Mouse (Mus musculus): ENCODE measurements around the gene Slc4a7.

DNA sequence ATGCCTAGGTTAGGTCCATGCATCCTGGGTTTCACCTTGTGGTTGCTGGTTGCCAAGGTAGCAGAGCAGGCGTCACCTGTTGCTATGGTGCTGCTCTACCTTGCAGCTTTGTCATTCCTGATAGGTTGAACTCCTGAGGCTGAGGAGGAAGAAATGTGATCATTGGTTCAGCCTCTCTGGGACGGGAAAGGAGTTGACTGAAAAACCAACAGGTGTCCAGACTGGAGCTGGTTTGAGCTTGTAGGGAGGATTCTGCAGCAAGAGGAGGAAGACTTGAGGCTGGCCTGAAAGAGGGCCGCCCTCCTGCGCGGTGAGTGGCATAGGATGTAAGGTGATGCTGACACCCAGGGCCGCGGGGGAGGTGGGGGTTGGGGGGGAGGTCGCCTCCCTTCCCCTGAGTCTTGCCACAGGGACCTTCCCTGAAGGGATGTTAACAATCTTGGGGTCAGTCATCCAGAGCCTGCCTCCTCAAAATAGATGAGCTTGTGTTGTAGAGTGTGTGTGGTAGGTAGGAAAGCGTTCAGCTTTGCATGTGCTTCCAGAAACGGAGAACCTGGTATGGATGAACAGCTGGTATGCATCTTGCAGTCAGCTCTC, 101.9 kb downstream of the Slc4a7 start:
- no peak for TF ChIP-seq USF1 (IDR thresholded peaks at IDR 0.05; ENCODE audit: low read depth)
- no peak for TF ChIP-seq POLR2A (IDR thresholded peaks at IDR 0.05; ENCODE audit: insufficient read length, low read depth)

Data from myocyte (in vitro differentiated cells).